Mouse (Mus musculus) gastrocnemius, postnatal 36 days (tissue): ENCODE data around the gene Urgcp. TPM values are rescaled to one million over a fixed set of nuclear protein-coding genes. Genes with fewer than 3 reads are reported as not detected.

Experiments
- total RNA-seq, 2 experiments: library from RNA; stranded (reverse); gene quantifications; 2 replicates each; pipeline ENCODE4 v1.2.3; 2021

Urgcp gene
- total RNA-seq, 2 experiments from 2014 or later: 39.1 to 40.1 TPM

Other genes starting within 250 kb of the Urgcp start
- 10 to 100 TPM; 49.4 to 66.7 TPM for gene Xbp1, start 241.7 kb downstream of the Urgcp start, total RNA-seq
- gene Ccdc117, start 220.2 kb downstream of the Urgcp start, total RNA-seq: 10 to 100 TPM; 15.6 to 15.9 TPM
- gene Ankrd36, start 192.7 kb downstream of the Urgcp start, total RNA-seq: not detected
- 10 to 100 TPM; 87.6 to 97.9 TPM for gene Mrps24, start 46.7 kb downstream of the Urgcp start, total RNA-seq
- gene Dbnl, start 26.1 kb upstream of the Urgcp start, total RNA-seq: 10 to 100 TPM; 10.7 to 11.2 TPM
- 1,000 to 10,000 TPM; 3,227 to 4,326 TPM for gene Pgam2, start 41.4 kb upstream of the Urgcp start, total RNA-seq
- gene Polm, start 75.6 kb upstream of the Urgcp start, total RNA-seq: 1 to 10 TPM; 1.9 to 2.3 TPM
- gene Aebp1, start 99.6 kb upstream of the Urgcp start, total RNA-seq: 10 to 100 TPM; 28.2 to 55.2 TPM
- gene Pold2, start 115.9 kb upstream of the Urgcp start, total RNA-seq: 10 to 100 TPM; 34.5 to 37.1 TPM
- not detected for gene Myl7, start 136.4 kb upstream of the Urgcp start, total RNA-seq
- gene Gck, start 187.7 kb upstream of the Urgcp start, total RNA-seq: 10 to 100 TPM in 1 of 2 experiments, 1 to 10 TPM in 1; 5.1 to 10.1 TPM
- 10 to 100 TPM; 36.7 to 38.5 TPM for gene Ykt6, start 193.3 kb upstream of the Urgcp start, total RNA-seq